Mouse (Mus musculus): ENCODE data around the gene Irgm1.

DNA sequence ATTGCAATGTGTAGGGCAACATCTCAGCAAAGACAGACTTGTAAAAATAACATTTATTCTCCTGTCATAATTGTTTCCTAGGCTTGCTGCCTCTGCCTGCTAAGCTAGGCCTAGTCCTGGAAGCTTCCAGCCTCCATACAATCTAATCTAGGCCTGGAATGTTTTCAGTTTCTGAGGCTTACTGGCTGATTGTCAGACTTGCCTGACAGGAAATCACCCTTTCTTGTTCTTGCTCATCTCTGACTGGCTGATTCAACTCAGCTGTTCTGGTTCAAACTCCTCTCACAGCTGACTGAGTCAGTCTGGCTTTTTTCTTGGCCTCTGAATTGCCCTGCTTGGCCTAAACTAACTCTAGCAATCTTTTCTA lies 51.2 kb downstream of the Irgm1 start:
- no peak for TF ChIP-seq FLI1 (IDR thresholded peaks at IDR 0.05; ENCODE audit: low read length)
- TF ChIP-seq GATA1 (IDR thresholded peaks at IDR 0.05; ENCODE audit: borderline replicate concordance, low read length) = no peak

All from megakaryocyte, embryonic 14.5 days (primary cell).